Mouse (Mus musculus) heart, adult 2 months (tissue): Measurements from ENCODE around the gene 9130230L23Rik. TPM values are rescaled to one million over a fixed set of nuclear protein-coding genes. Genes with fewer than 3 reads are reported as not detected.

Experiments used
- DNase-seq, 2 experiments: peaks; one replicate each; pipeline ENCODE4 v3.0.0; 2021
- H3K27ac ChIP-seq: fragments of 200-600 bp; 2 replicates; pipeline ENCODE4 v1.8.1; 2022
- H3K27me3 ChIP-seq: fragments of 200-500 bp; 2 replicates; pipeline ENCODE4 v1.6.1; 2012; ENCODE audit warnings: mild to moderate bottlenecking, low read length, inconsistent platforms, mixed read lengths; ENCODE audit not compliant: control insufficient read depth, insufficient read depth
- H3K36me3 ChIP-seq: fragments of 200-500 bp; 2 replicates; pipeline ENCODE4 v1.6.1; 2012; ENCODE audit warnings: low read length, inconsistent platforms; ENCODE audit not compliant: control insufficient read depth, insufficient read depth
- H3K4me1 ChIP-seq: fragments of 200-500 bp; 2 replicates; pipeline ENCODE4 v1.6.1; 2011; ENCODE audit warnings: low read length; ENCODE audit not compliant: control insufficient read depth, insufficient read depth
- H3K4me3 ChIP-seq: fragments of 200-600 bp; 2 replicates; pipeline ENCODE4 v1.8.1; 2022
- H3K79me2 ChIP-seq: fragments of 200-500 bp; replicated peaks from 2 replicates; pipeline ENCODE4 v1.6.1; 2012; ENCODE audit warnings: mild to moderate bottlenecking, inconsistent platforms, low read length, moderate library complexity, mixed read lengths; ENCODE audit not compliant: control insufficient read depth, insufficient read depth
- H3K9ac ChIP-seq: fragments of 200-500 bp; 2 replicates; pipeline ENCODE4 v1.6.1; 2012; ENCODE audit warnings: low read depth, mild to moderate bottlenecking, control low read depth, inconsistent platforms, low read length, mixed read lengths
- CTCF ChIP-seq: fragments of 200-600 bp; IDR thresholded peaks from 2 replicates; pipeline ENCODE4 v1.8.1; 2022; ENCODE audit warnings: antibody characterized with exemption, mild to moderate bottlenecking, moderate library complexity
- EP300 ChIP-seq: fragments of 200-500 bp; IDR thresholded peaks from 2 replicates; pipeline ENCODE4 v1.6.1; 2011; ENCODE audit warnings: low read depth, low read length, control low read depth; ENCODE audit not compliant: insufficient read depth
- POLR2A ChIP-seq: fragments of 200-500 bp; IDR thresholded peaks from 2 replicates; pipeline ENCODE4 v1.6.1; 2011; ENCODE audit warnings: mild to moderate bottlenecking, low read depth, low read length, control low read depth; ENCODE audit not compliant: insufficient read depth
- WGBS: fragments of 180-500 bp; shearing (Covaris S2); methylation state at CpG from one replicate; pipeline ENCODE4 v1.1.7; 2018; 5-methylcytosine and 5-hydroxymethylcytosine counted together
- intact Hi-C: fragments of 180-260 bp; cut with DNase I; formaldehyde crosslinking; loops from one replicate; pipeline ENCODE4 v1.15.1; 2025
- polyA plus RNA-seq: library from polyadenylated mRNA; depleted of rRNA; stranded (reverse); fragments of >200 nt; gene quantifications from 2 replicates; pipeline ENCODE4 v1.2.3, GENCODE M21; 2012
- total RNA-seq, 2 experiments: library from RNA; stranded (reverse); gene quantifications; 2 replicates each; pipeline ENCODE4 v1.2.3; 2021

9130230L23Rik gene
- total and polyA plus RNA-seq, 3 experiments: 0.27 TPM; not detected in 2

DNA sequence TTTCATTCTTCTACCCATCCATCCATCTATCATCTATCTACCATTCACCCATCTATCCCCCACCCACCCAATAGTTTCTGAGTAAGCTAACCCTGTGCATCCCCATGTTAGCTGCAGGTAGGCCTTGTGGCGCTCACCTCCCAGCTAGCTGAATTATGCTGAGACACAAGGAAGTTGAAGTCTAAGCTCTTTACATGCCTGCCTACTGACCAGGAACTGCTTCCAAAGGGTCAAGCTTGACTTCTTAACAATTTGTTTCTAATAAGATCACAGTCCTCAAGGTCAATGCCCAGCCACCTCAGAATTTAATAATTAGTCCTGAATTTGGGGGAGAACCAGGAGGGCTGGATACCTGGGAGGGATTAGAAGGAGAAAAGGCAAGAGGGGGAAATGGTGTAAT, 28.7 kb upstream of the 9130230L23Rik start:
- Histone ChIP-seq H3K4me1 (no peaks in the 10 kb centered on the region), H3K79me2 (no peaks in the 10 kb centered on the region), H3K4me3 (no peak overlapping the region), H3K27me3 (no peaks in the 10 kb centered on the region), H3K36me3 (no peaks in the 10 kb centered on the region), H3K9ac (no peak overlapping the region), H3K27ac (no peak overlapping the region)
- no peak for TF ChIP-seq EP300
- TF ChIP-seq CTCF: no peak
- TF ChIP-seq POLR2A: no peak
- intact Hi-C loops: no loop called here
- WGBS: 89% methylated on average over 1 of the region's 1 CpGs
- no peak for DNase-seq

DNA sequence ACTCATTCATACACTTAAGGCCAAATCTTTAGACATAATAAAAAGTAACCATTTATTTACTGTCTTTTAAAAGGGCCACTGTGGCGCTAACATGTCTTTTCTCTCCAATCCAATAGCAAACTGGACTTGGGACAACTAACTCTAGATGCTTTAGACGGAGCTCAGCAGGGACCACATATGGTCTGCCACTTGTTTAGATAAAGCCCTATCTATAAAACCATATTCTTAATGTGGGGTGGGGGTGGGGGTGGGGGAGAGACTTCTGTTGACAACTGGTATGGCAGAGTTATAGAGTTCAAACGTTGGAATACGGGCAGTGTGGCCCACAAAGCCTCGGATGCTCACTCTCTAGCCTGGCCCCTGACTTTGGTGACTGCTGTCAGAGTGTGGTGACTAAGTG, 27.6 kb upstream of the 9130230L23Rik start:
- no peak overlapping the region for H3K4me3 ChIP-seq
- H3K9ac ChIP-seq: no peak overlapping the region
- TF ChIP-seq CTCF (no peak), EP300 (no peak), POLR2A (no peak)
- H3K4me1 ChIP-seq: no peaks in the 10 kb centered on the region
- WGBS: 67% methylated on average over 5 of the region's 5 CpGs
- intact Hi-C loops: no loop called here
- H3K79me2 ChIP-seq: no peaks in the 10 kb centered on the region
- no peaks in the 10 kb centered on the region for H3K36me3 ChIP-seq
- DNase-seq: no peak
- no peak overlapping the region for H3K27ac ChIP-seq
- no peaks in the 10 kb centered on the region for H3K27me3 ChIP-seq

- H3K9ac ChIP-seq: no peak overlapping the region
- H3K27ac ChIP-seq: no peak overlapping the region
- 71% methylated on average over 5 of the region's 5 CpGs for WGBS
- no peak for DNase-seq
- no peak overlapping the region for H3K4me3 ChIP-seq
- H3K79me2 ChIP-seq: no peaks in the 10 kb centered on the region
- intact Hi-C loops: no loop called here
- H3K4me1 ChIP-seq: no peaks in the 10 kb centered on the region
- no peaks in the 10 kb centered on the region for H3K27me3 ChIP-seq
- TF ChIP-seq POLR2A: no peak
- no peak for TF ChIP-seq CTCF
- TF ChIP-seq EP300: no peak
- no peaks in the 10 kb centered on the region for H3K36me3 ChIP-seq
These were observed 24.1 kb upstream of the 9130230L23Rik start for GRCm38 (mm10) chr5:66028232-66028631.

DNA sequence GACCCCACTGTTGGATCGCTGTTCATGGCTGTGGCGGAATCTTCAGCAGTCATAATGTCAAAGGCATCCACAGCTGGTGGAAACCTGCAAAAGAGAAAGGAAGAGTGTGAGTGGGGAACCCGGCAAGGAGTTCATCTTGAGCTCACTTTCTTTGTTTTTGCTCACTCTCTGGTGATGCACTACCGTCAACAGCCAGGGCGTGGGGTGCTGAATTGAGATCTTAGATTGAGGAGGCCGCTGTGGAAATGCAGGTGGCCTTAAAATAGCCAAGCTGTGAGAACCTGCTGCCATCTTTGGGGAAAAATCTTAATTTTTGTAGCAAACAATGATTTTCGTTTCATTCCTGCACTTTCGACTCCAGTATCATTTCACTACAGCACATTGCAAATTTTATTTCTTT, 23.1 kb upstream of the 9130230L23Rik start:
- H3K4me1 ChIP-seq: no peaks in the 10 kb centered on the region
- intact Hi-C loops: no loop called here
- no peaks in the 10 kb centered on the region for H3K79me2 ChIP-seq
- H3K36me3 ChIP-seq: no peaks in the 10 kb centered on the region
- DNase-seq: no peak
- H3K27ac ChIP-seq: no peak overlapping the region
- no peaks in the 10 kb centered on the region for H3K27me3 ChIP-seq
- TF ChIP-seq POLR2A (no peak), EP300 (no peak), CTCF (no peak)
- no peak overlapping the region for H3K4me3 ChIP-seq
- H3K9ac ChIP-seq: no peak overlapping the region
- WGBS: 94% methylated on average over 8 of the region's 8 CpGs

- H3K27me3 ChIP-seq: no peaks in the 10 kb centered on the region
- H3K9ac ChIP-seq: no peak overlapping the region
- no peaks in the 10 kb centered on the region for H3K36me3 ChIP-seq
- no peak for DNase-seq
- no peaks in the 10 kb centered on the region for H3K79me2 ChIP-seq
- H3K27ac ChIP-seq: no peak overlapping the region
- TF ChIP-seq CTCF (no peak), EP300 (no peak), POLR2A (no peak)
- intact Hi-C loops: no loop called here
- no peak overlapping the region for H3K4me3 ChIP-seq
- H3K4me1 ChIP-seq: no peaks in the 10 kb centered on the region
- WGBS: 97% methylated on average over 31 of the region's 31 CpGs
These were observed 22.7 kb upstream of the 9130230L23Rik start for GRCm38 (mm10) chr5:66026796-66027195.

- TF ChIP-seq POLR2A: no peak
- H3K79me2 ChIP-seq: no peaks in the 10 kb centered on the region
- 78% methylated on average over 2 of the region's 2 CpGs for WGBS
- H3K27me3 ChIP-seq: no peaks in the 10 kb centered on the region
- H3K4me3 ChIP-seq: no peak overlapping the region
- no peak overlapping the region for H3K9ac ChIP-seq
- H3K4me1 ChIP-seq: no peaks in the 10 kb centered on the region
- H3K36me3 ChIP-seq: no peaks in the 10 kb centered on the region
- no peak overlapping the region for H3K27ac ChIP-seq
- DNase-seq: no peak
- intact Hi-C loops: no loop called here
These were observed 11.4 kb upstream of the 9130230L23Rik start for GRCm38 (mm10) chr5:66015449-66015961.

DNA sequence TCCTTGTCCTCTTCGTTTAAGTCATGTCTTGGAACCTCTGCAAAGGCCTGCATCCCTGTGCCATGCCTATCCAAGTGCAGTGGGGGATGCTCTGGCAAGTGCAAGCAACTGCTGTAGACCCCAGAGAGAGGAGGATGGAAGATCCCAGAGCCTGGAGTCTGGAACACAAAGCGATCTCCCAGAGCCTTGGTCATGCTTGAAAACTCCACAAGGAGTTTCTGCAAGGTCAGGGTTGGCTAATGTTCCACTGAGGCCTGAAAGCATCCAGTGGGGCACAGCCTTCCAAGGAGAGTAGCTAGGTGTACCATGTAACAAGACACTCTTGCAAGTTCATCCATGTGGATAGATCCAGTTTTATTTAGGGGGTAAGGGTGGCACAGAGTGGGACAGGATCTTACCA, 10.4 kb upstream of the 9130230L23Rik start:
- intact Hi-C loops: no loop called here
- DNase-seq: no peak
- no peak overlapping the region for H3K27ac ChIP-seq
- no peaks in the 10 kb centered on the region for H3K36me3 ChIP-seq
- no peak overlapping the region for H3K9ac ChIP-seq
- no peak overlapping the region for H3K4me3 ChIP-seq
- no peaks in the 10 kb centered on the region for H3K4me1 ChIP-seq
- WGBS: 94% methylated on average over 2 of the region's 2 CpGs
- H3K27me3 ChIP-seq: no peaks in the 10 kb centered on the region
- TF ChIP-seq POLR2A: no peak
- no peaks in the 10 kb centered on the region for H3K79me2 ChIP-seq
